Mouse (Mus musculus) thymus, adult 2 months (tissue): Measurements from ENCODE around the gene Hcrtr1. TPM values are rescaled to one million over a fixed set of nuclear protein-coding genes. Genes with fewer than 3 reads are reported as not detected.
A peak's percentile ranks its signal among the peaks of the same experiment; 100 is the strongest.

Source experiments
- DNase-seq: peaks from one replicate; pipeline ENCODE4 v3.0.0; 2021
- H3K27ac ChIP-seq: fragments of 200-500 bp; 2 replicates; pipeline ENCODE4 v1.5.1; 2012; ENCODE audit warnings: low read length, control low read depth; ENCODE audit not compliant: control insufficient read depth, insufficient read depth
- H3K27me3 ChIP-seq: fragments of 200-500 bp; 2 replicates; pipeline ENCODE4 v1.6.1; 2012; ENCODE audit warnings: mild to moderate bottlenecking, low read length, moderate library complexity, mixed read lengths; ENCODE audit not compliant: control insufficient read depth, insufficient read depth
- H3K36me3 ChIP-seq: fragments of 200-500 bp; 2 replicates; pipeline ENCODE4 v1.6.1; 2012; ENCODE audit warnings: mild to moderate bottlenecking, low read length, moderate library complexity; ENCODE audit not compliant: control insufficient read depth, insufficient read depth
- H3K4me1 ChIP-seq: fragments of 200-500 bp; replicated peaks from 2 replicates; pipeline ENCODE4 v1.6.1; 2012; ENCODE audit warnings: low read length; ENCODE audit not compliant: control insufficient read depth, insufficient read depth
- H3K4me3 ChIP-seq: fragments of 200-500 bp; 2 replicates; pipeline ENCODE4 v1.5.1; 2012; ENCODE audit warnings: mild to moderate bottlenecking, low read length, control low read depth, moderate library complexity; ENCODE audit not compliant: control insufficient read depth, insufficient read depth
- CTCF ChIP-seq: fragments of 200-500 bp; IDR thresholded peaks from 2 replicates; pipeline ENCODE4 v1.5.1; 2012; ENCODE audit warnings: mild to moderate bottlenecking, control low read depth, low read length, moderate library complexity, borderline replicate concordance; ENCODE audit not compliant: control insufficient read depth, poor library complexity, insufficient read depth; ENCODE audit errors: extremely low read depth
- POLR2A ChIP-seq: fragments of 200-500 bp; IDR thresholded peaks from 2 replicates; pipeline ENCODE4 v1.6.1; 2012; ENCODE audit warnings: mild to moderate bottlenecking, low read length, control low read depth, moderate library complexity; ENCODE audit not compliant: control insufficient read depth, poor library complexity, insufficient read depth; ENCODE audit errors: extremely low read depth
- WGBS: fragments of 180-500 bp; shearing (Covaris S2); methylation state at CpG from one replicate; pipeline ENCODE4 v1.1.7; 2018; 5-methylcytosine and 5-hydroxymethylcytosine counted together
- polyA plus RNA-seq: library from polyadenylated mRNA; depleted of rRNA; stranded (reverse); fragments of >200 nt; gene quantifications from 2 replicates; pipeline ENCODE4 v1.2.3, GENCODE M21; 2012; rRNA removed

Hcrtr1 gene
- 0.30 and 1.1 TPM in 2 replicates for polyA plus RNA-seq

DNA sequence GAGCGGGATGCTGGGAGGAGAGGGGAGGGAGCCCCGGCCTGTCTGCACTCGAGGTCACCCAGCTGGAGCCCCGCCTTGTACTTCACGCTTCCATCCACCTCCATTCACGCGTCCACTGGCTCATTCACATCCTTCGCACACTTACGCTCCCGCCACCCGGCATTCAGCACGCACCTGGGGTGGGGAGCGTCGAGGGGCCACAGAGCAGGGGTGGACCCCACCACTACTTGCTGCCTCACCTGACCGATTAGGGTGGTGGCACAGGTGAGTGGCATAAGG lies at the start of gene Hcrtr1:
Gene Hcrtr1, minus strand, starts transcription at position 146 of the 279 bp plus-strand sequence.
- no peak for DNase-seq
- H3K27me3 ChIP-seq = no peaks in the 10 kb centered on the region; the same call in 1 of the 2 replicates
- H3K36me3 ChIP-seq = no peaks in the 10 kb centered on the region
- H3K27ac ChIP-seq = no peak within 1 kb of the TSS
- TF ChIP-seq CTCF (no peak), POLR2A (no peak)
- no peak within 1 kb of the TSS for H3K4me3 ChIP-seq
- no peaks in the 10 kb centered on the region for H3K4me1 ChIP-seq
- WGBS = 14% methylated on average over 15 of the region's 15 CpGs

DNA sequence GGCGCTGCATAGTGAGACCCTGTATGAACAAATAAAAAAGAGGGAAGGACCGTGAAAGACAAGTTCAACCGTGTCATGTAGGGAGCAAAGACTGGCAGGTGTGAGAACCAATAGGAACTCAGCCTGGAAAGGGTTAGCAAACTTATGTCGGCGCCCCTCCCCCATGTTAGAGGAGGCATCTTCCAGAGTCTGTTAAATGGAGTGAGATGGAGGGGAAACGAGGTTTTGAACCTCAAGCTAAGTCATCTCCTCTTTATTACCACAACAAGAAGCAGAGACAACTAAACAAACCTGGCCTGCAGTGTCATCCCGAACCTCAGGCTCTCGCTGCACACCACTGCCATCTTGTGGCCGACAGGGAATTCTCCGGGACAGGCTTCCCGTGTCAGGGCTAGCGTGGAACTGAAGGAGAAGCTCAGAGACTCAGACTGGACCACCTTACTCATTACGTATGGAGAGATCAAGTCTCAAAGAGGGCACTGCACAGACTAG lies 49.7 kb upstream of the Hcrtr1 start:
- TF ChIP-seq POLR2A (0 out of 2 replicates have a peak, but pooled peaks have one; percentile 24), CTCF (peak; percentile 86)
- no peaks in the 10 kb centered on the region for H3K27me3 ChIP-seq
- H3K36me3 ChIP-seq = no peaks in the 10 kb centered on the region
- H3K27ac ChIP-seq = no peak overlapping the region
- WGBS = 4% methylated on average over 13 of the region's 13 CpGs
- peak; percentile 67 for DNase-seq
- H3K4me1 ChIP-seq = no peaks in the 10 kb centered on the region; the same call in 1 of the 2 replicates
- no peak overlapping the region for H3K4me3 ChIP-seq

DNA sequence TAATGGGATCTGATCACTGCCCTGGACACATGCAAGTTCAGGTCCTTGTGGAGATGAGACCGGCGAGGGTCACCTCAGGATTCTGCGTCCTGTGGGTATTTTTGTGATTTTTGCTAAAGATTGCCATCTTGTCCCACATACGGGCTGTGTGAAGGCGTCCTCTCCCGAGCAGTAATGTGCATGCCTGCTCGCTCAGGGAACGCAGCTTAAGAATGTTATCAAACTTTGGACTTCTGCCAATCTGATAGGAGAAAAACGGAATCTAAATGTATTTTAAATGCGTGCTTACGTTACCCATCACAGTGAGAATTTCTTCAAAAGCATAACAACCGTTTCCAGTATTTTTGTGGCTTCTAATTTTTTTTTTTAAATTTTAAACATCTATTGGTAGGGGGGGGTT lies 47.7 kb upstream of the Hcrtr1 start:
- no peaks in the 10 kb centered on the region for H3K27me3 ChIP-seq
- no peak overlapping the region for H3K27ac ChIP-seq
- no peaks in the 10 kb centered on the region for H3K36me3 ChIP-seq
- TF ChIP-seq CTCF = no peak
- no peak for TF ChIP-seq POLR2A
- no peak overlapping the region for H3K4me3 ChIP-seq
- H3K4me1 ChIP-seq = no peaks in the 10 kb centered on the region; the same call in 1 of the 2 replicates
- DNase-seq = no peak
- WGBS = 54% methylated on average over 12 of the region's 12 CpGs

DNA sequence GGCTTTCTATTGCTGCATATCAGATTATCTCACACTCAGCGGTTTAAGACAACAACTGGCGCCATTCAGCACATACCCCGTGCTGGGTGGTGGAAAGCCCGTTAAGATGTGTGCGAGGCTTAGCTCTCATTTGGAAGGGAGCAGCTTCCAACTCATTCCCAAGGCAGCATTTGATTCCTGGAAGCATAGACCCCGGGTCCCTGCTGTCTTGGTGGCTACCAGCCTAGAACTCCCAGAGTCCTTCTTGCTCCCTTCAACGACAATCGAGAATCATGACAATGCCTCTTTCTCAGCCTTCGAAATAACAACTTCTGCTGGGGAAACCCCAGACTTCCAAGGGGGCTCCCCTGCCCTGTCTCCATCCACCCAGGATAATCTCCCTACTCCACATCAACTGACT lies 47.3 kb upstream of the Hcrtr1 start:
- Histone ChIP-seq H3K27me3 (no peaks in the 10 kb centered on the region), H3K36me3 (no peaks in the 10 kb centered on the region), H3K27ac (no peak overlapping the region), H3K4me3 (no peak overlapping the region), H3K4me1 (no peaks in the 10 kb centered on the region; the same call in 1 of the 2 replicates)
- no peak for TF ChIP-seq CTCF
- TF ChIP-seq POLR2A = no peak
- 90% methylated on average over 9 of the region's 9 CpGs for WGBS
- no peak for DNase-seq

DNA sequence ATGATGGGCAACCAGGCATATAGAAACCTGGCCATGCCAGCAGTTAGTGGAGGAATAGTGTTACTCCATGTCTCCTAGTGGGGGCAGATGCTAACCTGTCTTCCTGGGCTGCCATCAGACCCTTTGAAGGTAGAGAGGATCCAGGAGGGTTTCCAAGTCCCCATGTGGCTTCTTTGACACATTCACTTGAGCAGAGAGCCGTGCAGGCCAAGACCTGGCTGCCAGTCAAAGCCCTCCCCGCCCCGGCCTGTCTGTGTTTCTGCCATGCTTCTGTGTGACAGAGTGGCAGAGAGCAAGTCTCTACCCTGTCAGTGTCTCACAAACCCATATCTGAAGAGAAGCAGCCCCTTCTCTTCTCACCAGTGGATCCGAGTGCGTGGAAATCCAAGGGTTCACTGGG lies 44.7 kb upstream of the Hcrtr1 start:
- no peak for TF ChIP-seq CTCF
- TF ChIP-seq POLR2A = no peak
- DNase-seq = no peak
- Histone ChIP-seq H3K4me3 (no peak overlapping the region), H3K27me3 (no peaks in the 10 kb centered on the region), H3K27ac (no peak overlapping the region), H3K36me3 (no peaks in the 10 kb centered on the region), H3K4me1 (no peaks in the 10 kb centered on the region; the same call in 1 of the 2 replicates)
- WGBS = 90% methylated on average over 5 of the region's 5 CpGs

DNA sequence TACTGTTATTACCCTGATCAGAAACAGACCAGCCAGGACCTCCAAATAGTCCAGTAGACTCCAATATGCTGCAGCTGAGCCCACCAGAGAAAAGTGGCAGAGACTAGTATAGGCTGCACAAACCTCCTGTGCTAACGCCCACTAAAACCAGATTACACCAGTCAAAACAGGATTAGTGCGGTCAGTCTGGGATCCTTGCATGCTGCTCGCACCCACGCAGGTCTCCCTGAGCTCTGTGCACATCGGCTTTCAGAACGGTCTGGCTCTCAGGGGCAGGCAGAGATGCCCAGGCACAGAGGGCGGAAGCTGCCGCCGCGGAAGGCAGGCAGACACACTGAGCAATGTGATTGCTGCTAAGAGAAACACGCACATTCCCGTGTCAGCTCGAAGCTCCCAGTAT lies 43.9 kb upstream of the Hcrtr1 start:
- TF ChIP-seq CTCF (no peak), POLR2A (no peak)
- Histone ChIP-seq H3K4me1 (no peaks in the 10 kb centered on the region), H3K4me3 (no peak overlapping the region), H3K27ac (no peak overlapping the region), H3K36me3 (no peaks in the 10 kb centered on the region), H3K27me3 (no peaks in the 10 kb centered on the region)
- DNase-seq = no peak
- WGBS = 94% methylated on average over 13 of the region's 13 CpGs

DNA sequence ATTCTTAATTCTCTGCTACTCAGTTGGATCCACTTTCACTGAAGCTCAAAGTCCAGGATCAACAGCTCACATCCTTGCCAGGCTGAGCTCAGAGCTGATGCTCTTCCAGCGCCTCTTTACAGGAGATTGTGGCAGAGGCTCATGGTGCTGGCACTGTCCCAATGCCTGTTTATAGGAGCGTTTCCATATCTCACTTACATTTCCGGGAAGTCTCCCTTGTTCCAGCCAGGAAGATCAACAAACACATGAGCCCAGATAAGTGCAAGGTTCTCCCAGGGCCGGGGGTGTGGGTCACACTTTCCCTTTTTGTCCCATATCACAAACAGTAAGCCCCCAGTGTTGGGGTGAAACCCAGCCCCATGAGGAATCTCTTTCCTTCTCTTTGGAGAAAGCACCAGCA lies 42.7 kb upstream of the Hcrtr1 start:
- no peak for DNase-seq
- Histone ChIP-seq H3K4me3 (no peak overlapping the region), H3K36me3 (no peaks in the 10 kb centered on the region), H3K27ac (no peak overlapping the region), H3K27me3 (no peaks in the 10 kb centered on the region), H3K4me1 (no peaks in the 10 kb centered on the region)
- TF ChIP-seq CTCF (no peak), POLR2A (no peak)
- 89% methylated on average over 4 of the region's 4 CpGs for WGBS
